Mouse (Mus musculus) neural tube, embryonic 14.5 days (tissue): ENCODE data around the gene Ino80b. TPM values are rescaled to one million over a fixed set of nuclear protein-coding genes. Genes with fewer than 3 reads are reported as not detected.

Experiments
- ATAC-seq: fragments of 200-750 bp; cut with Nextera tagmentation; 2 replicates; pipeline ENCODE4 v1.8.0; 2017; ENCODE audit warnings: low read depth, mild to moderate bottlenecking, moderate TSS enrichment, moderate library complexity
- H3K27ac ChIP-seq: fragments of 300-500 bp; sonication (generic); 2 replicates; pipeline ENCODE4 v1.5.1; 2014; ENCODE audit warnings: low read depth, mild to moderate bottlenecking, control low read depth, low read length, moderate library complexity, mixed read lengths
- H3K27me3 ChIP-seq: fragments of 300-500 bp; sonication (generic); 2 replicates; pipeline ENCODE4 v1.6.1; 2014; ENCODE audit warnings: low read length; ENCODE audit not compliant: control insufficient read depth, insufficient read depth
- H3K36me3 ChIP-seq: fragments of 300-500 bp; sonication (generic); 2 replicates; pipeline ENCODE4 v1.6.1; 2014; ENCODE audit warnings: low read length, mixed read lengths; ENCODE audit not compliant: control insufficient read depth, insufficient read depth
- H3K4me1 ChIP-seq: fragments of 300-500 bp; sonication (generic); 2 replicates; pipeline ENCODE4 v1.6.1; 2014; ENCODE audit warnings: low read length; ENCODE audit not compliant: control insufficient read depth, insufficient read depth
- H3K4me2 ChIP-seq: fragments of 300-500 bp; sonication (generic); 2 replicates; pipeline ENCODE4 v1.6.1; 2014; ENCODE audit warnings: mild to moderate bottlenecking, low read depth, low read length, control low read depth
- H3K4me3 ChIP-seq: fragments of 300-500 bp; sonication (generic); 2 replicates; pipeline ENCODE4 v1.5.1; 2014; ENCODE audit warnings: low read depth, low read length, control low read depth, mixed read lengths
- H3K9ac ChIP-seq: fragments of 300-500 bp; sonication (generic); replicated peaks from 2 replicates; pipeline ENCODE4 v1.6.1; 2014; ENCODE audit warnings: low read depth, mild to moderate bottlenecking, control low read depth, low read length, mixed read lengths
- H3K9me3 ChIP-seq: fragments of 300-500 bp; sonication (generic); 2 replicates; pipeline ENCODE4 v1.6.1; 2016; ENCODE audit warnings: low read length; ENCODE audit not compliant: control insufficient read depth
- WGBS: fragments of 180-500 bp; shearing (Covaris S2); extraction: QIAGEN DNeasy Blood & Tissue Kit; methylation state at CpG from one replicate; pipeline ENCODE4 v1.1.7; 2014; 5-methylcytosine and 5-hydroxymethylcytosine counted together
- polyA plus RNA-seq: library from polyadenylated mRNA; unstranded; fragments of >200 nt; fragmentation: Nextera tagmentation; extraction: Ambion mirVana; gene quantifications from 2 replicates; pipeline ENCODE4 v1.2.1, GENCODE M21; 2014

The Ino80b gene
- polyA plus RNA-seq, 1 experiment from 2014 or later, result 13.5 TPM

- H3K4me2 ChIP-seq, result peak overlapping the region; percentile 50
- peak; percentile 74 for ATAC-seq
- no peaks in the 10 kb centered on the region for H3K27me3 ChIP-seq
- no peaks in the 10 kb centered on the region for H3K36me3 ChIP-seq
- no peaks in the 10 kb centered on the region for H3K9me3 ChIP-seq
- peak overlapping the region; percentile 29 for H3K4me3 ChIP-seq
- WGBS, result 1% methylated on average over 26 of the region's 26 CpGs
- peak overlapping the region; percentile 58 for H3K9ac ChIP-seq
- H3K4me1 ChIP-seq, result peaks cover 8% of the 10 kb centered on the region
- H3K27ac ChIP-seq, result peak overlapping the region; percentile 85
Observed at GRCm38 (mm10) chr6:83136881-83137575, 11.8 kb upstream of the Ino80b start.

GRCm38 (mm10) chr6:83136291-83136880 is 11.2 kb upstream of the Ino80b start:
- 16% methylated on average over 5 of the region's 5 CpGs for WGBS
- peak overlapping the region; percentile 29 for H3K4me3 ChIP-seq
- H3K9me3 ChIP-seq, result no peaks in the 10 kb centered on the region
- no peaks in the 10 kb centered on the region for H3K36me3 ChIP-seq
- peak overlapping the region; percentile 58 for H3K9ac ChIP-seq
- peak overlapping the region; percentile 85 for H3K27ac ChIP-seq
- H3K4me1 ChIP-seq, result peaks cover 5% of the 10 kb centered on the region; the same call in 1 of the 2 replicates
- H3K4me2 ChIP-seq, result peak overlapping the region; percentile 50
- no peaks in the 10 kb centered on the region for H3K27me3 ChIP-seq
- ATAC-seq, result peak; percentile 2; the same call in 1 of the 2 replicates

GRCm38 (mm10) chr6:83135571-83136161 is 10.4 kb upstream of the Ino80b start:
- H3K4me1 ChIP-seq, result peaks cover 5% of the 10 kb centered on the region; the same call in 1 of the 2 replicates
- peak overlapping the region; percentile 7; the same call in 1 of the 2 replicates for H3K4me3 ChIP-seq
- WGBS, result 6% methylated on average over 37 of the region's 37 CpGs
- no peaks in the 10 kb centered on the region for H3K36me3 ChIP-seq
- ATAC-seq, result no peak
- peak overlapping the region; percentile 50; the same call in 1 of the 2 replicates for H3K4me2 ChIP-seq
- H3K27me3 ChIP-seq, result no peaks in the 10 kb centered on the region
- no peak overlapping the region for H3K27ac ChIP-seq
- H3K9ac ChIP-seq, result peak overlapping the region; percentile 21; the same call in 1 of the 2 replicates
- no peaks in the 10 kb centered on the region for H3K9me3 ChIP-seq

- Histone ChIP-seq H3K36me3 (no peaks in the 10 kb centered on the region), H3K4me2 (peak within 1 kb of the TSS; percentile 50; the same call in 1 of the 2 replicates), H3K9me3 (no peaks in the 10 kb centered on the region), H3K27ac (no peak within 1 kb of the TSS), H3K4me3 (peak within 1 kb of the TSS; percentile 7; the same call in 1 of the 2 replicates), H3K27me3 (no peaks in the 10 kb centered on the region), H3K9ac (peak within 1 kb of the TSS; percentile 21; the same call in 1 of the 2 replicates), H3K4me1 (peaks cover 5% of the 10 kb centered on the region; the same call in 1 of the 2 replicates)
- no peak for ATAC-seq
- 69% methylated on average over 7 of the region's 7 CpGs for WGBS
Observed at GRCm38 (mm10) chr6:83134951-83135513, 9.8 kb upstream of the Ino80b start, which contains the start of gene Rtkn. Gene Rtkn, plus strand, starts transcription at chr6:83135463.

- no peaks in the 10 kb centered on the region for H3K36me3 ChIP-seq
- peaks cover 5% of the 10 kb centered on the region; the same call in 1 of the 2 replicates for H3K4me1 ChIP-seq
- H3K27me3 ChIP-seq, result no peaks in the 10 kb centered on the region
- H3K27ac ChIP-seq, result no peak overlapping the region
- no peak overlapping the region for H3K9ac ChIP-seq
- 77% methylated on average over 3 of the region's 3 CpGs for WGBS
- H3K9me3 ChIP-seq, result no peaks in the 10 kb centered on the region
- H3K4me2 ChIP-seq, result no peak overlapping the region
- no peak for ATAC-seq
- H3K4me3 ChIP-seq, result no peak overlapping the region
Observed at GRCm38 (mm10) chr6:83134226-83134625, 9.0 kb upstream of the Ino80b start.

- no peak overlapping the region for H3K27ac ChIP-seq
- no peak overlapping the region for H3K4me3 ChIP-seq
- no peaks in the 10 kb centered on the region for H3K27me3 ChIP-seq
- 85% methylated on average over 9 of the region's 9 CpGs for WGBS
- H3K9me3 ChIP-seq, result no peaks in the 10 kb centered on the region
- H3K4me1 ChIP-seq, result peaks cover 5% of the 10 kb centered on the region; the same call in 1 of the 2 replicates
- no peak overlapping the region for H3K9ac ChIP-seq
- H3K4me2 ChIP-seq, result no peak overlapping the region
- no peak for ATAC-seq
- no peaks in the 10 kb centered on the region for H3K36me3 ChIP-seq
Observed at GRCm38 (mm10) chr6:83132176-83132919, 7.1 kb upstream of the Ino80b start.

GRCm38 (mm10) chr6:83131469-83132034 is 6.3 kb upstream of the Ino80b start:
- Histone ChIP-seq H3K4me2 (no peak overlapping the region), H3K9ac (no peak overlapping the region), H3K27ac (no peak overlapping the region), H3K4me1 (peaks cover 5% of the 10 kb centered on the region; the same call in 1 of the 2 replicates), H3K9me3 (no peaks in the 10 kb centered on the region), H3K27me3 (no peaks in the 10 kb centered on the region), H3K36me3 (no peaks in the 10 kb centered on the region), H3K4me3 (no peak overlapping the region)
- no peak for ATAC-seq
- 83% methylated on average over 6 of the region's 6 CpGs for WGBS

- Histone ChIP-seq H3K9ac (no peak overlapping the region), H3K4me1 (peaks cover 21% of the 10 kb centered on the region), H3K4me2 (no peak overlapping the region), H3K4me3 (no peak overlapping the region), H3K9me3 (no peaks in the 10 kb centered on the region), H3K27me3 (no peaks in the 10 kb centered on the region), H3K36me3 (no peaks in the 10 kb centered on the region), H3K27ac (no peak overlapping the region)
- 92% methylated on average over 5 of the region's 5 CpGs for WGBS
- ATAC-seq, result no peak
Observed at GRCm38 (mm10) chr6:83127419-83127818, 2.2 kb upstream of the Ino80b start.
